Mouse (Mus musculus) liver, embryonic 11.5 days (tissue): Measurements from ENCODE around the gene Spink4. TPM values are rescaled to one million over a fixed set of nuclear protein-coding genes. Genes with fewer than 3 reads are reported as not detected.
A peak's percentile ranks its signal among the peaks of the same experiment; 100 is the strongest.

Experiments
- ATAC-seq: fragments of 200-750 bp; cut with Nextera tagmentation; replicated peaks from 2 replicates; pipeline ENCODE4 v1.8.0; 2017; ENCODE audit warnings: moderate number of reproducible peaks, mild to moderate bottlenecking, moderate TSS enrichment, moderate library complexity; ENCODE audit not compliant: low FRiP score
- DNase-seq: peaks from one replicate; pipeline ENCODE4 v3.0.0-alpha.2; 2017; ENCODE audit warnings: low spot score
- H3K27ac ChIP-seq: fragments of 300-500 bp; sonication (generic); 2 replicates; pipeline ENCODE4 v1.5.1; 2014; ENCODE audit warnings: mild to moderate bottlenecking, low read depth, low read length, control low read depth
- H3K27me3 ChIP-seq: fragments of 300-500 bp; sonication (generic); replicated peaks from 2 replicates; pipeline ENCODE4 v1.6.1; 2014; ENCODE audit warnings: low read length, mixed read lengths; ENCODE audit not compliant: control insufficient read depth, insufficient read depth
- H3K36me3 ChIP-seq: fragments of 300-500 bp; sonication (generic); 2 replicates; pipeline ENCODE4 v1.6.1; 2014; ENCODE audit warnings: mild to moderate bottlenecking, low read length, moderate library complexity, mixed read lengths; ENCODE audit not compliant: control insufficient read depth, insufficient read depth
- H3K4me1 ChIP-seq: fragments of 300-500 bp; sonication (generic); replicated peaks from 2 replicates; pipeline ENCODE4 v1.6.1; 2014; ENCODE audit warnings: low read length, mixed read lengths; ENCODE audit not compliant: control insufficient read depth, insufficient read depth
- H3K4me2 ChIP-seq: fragments of 300-500 bp; sonication (generic); 2 replicates; pipeline ENCODE4 v1.6.1; 2014; ENCODE audit warnings: mild to moderate bottlenecking, control low read depth, moderate library complexity
- H3K4me3 ChIP-seq: fragments of 300-500 bp; sonication (generic); 2 replicates; pipeline ENCODE4 v1.5.1; 2014; ENCODE audit warnings: low read depth, low read length, control low read depth
- H3K9ac ChIP-seq: fragments of 300-500 bp; sonication (generic); 2 replicates; pipeline ENCODE4 v1.6.1; 2014; ENCODE audit warnings: low read depth, low read length, control low read depth
- H3K9me3 ChIP-seq: fragments of 300-500 bp; sonication (generic); 2 replicates; pipeline ENCODE4 v1.6.1; 2016; ENCODE audit warnings: low read length, inconsistent platforms, mixed read lengths; ENCODE audit not compliant: control insufficient read depth
- WGBS: fragments of 180-500 bp; shearing (Covaris S2); extraction: QIAGEN DNeasy Blood & Tissue Kit; methylation state at CpG from one replicate; pipeline ENCODE4 v1.1.7; 2014; 5-methylcytosine and 5-hydroxymethylcytosine counted together
- polyA plus RNA-seq: library from polyadenylated mRNA; unstranded; fragments of >200 nt; fragmentation: Nextera tagmentation; extraction: Ambion mirVana; gene quantifications from 2 replicates; pipeline ENCODE4 v1.2.1, GENCODE M21; 2014

The Spink4 gene
- polyA plus RNA-seq, 1 experiment from 2014 or later = not detected

DNA sequence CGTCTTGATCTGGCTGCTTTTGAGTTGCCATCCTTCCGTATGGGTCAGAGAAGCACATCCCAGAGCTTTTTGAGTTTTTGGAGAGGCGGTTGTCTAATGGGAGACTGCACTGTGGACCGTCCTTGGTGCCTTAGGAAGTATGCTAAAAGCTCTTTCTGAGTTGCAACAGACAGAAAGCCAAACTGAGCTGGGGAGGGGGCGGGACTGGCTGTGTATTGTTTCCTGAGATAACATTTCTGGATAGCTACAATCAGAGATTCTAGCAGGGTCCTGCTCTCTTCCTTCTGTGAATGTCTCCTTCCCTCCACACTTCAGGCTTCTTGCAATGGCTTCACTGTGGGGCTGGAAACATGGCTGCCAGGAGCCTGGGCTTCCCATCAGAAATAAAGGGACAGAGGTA is 42.3 kb upstream of the Spink4 start:
- H3K9ac ChIP-seq = peak overlapping the region; percentile 28; the same call in 1 of the 2 replicates
- no peak overlapping the region for H3K4me3 ChIP-seq
- 51% methylated on average over 5 of the region's 5 CpGs for WGBS
- peaks cover 33% of the 10 kb centered on the region for H3K4me1 ChIP-seq
- peak overlapping the region; percentile 36 for H3K4me2 ChIP-seq
- no peak for DNase-seq
- no peaks in the 10 kb centered on the region for H3K36me3 ChIP-seq
- 0 out of 2 replicates have a peak overlapping the region, but pooled peaks have one; percentile 14 for H3K27ac ChIP-seq
- H3K27me3 ChIP-seq = no peaks in the 10 kb centered on the region
- no peak for ATAC-seq
- no peaks in the 10 kb centered on the region for H3K9me3 ChIP-seq

DNA sequence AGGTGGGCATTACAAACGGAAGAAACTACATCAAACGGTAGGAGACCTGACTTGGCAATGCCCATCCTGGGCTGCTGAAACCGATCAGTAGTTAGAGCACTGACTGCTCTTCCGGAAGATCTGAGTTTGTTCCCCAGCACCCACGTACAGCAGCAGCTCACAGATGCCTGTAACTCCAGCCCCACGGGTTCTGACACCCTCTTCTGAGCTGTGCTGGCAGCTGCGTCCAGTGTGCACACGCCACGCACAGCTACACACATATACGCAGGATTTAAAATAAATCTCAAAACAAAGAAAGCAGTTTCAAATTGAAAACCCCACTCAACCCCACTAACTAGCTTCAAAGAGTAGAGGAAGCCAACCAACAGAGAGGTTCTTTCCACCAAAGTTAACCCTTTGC is 36.7 kb upstream of the Spink4 start:
- no peaks in the 10 kb centered on the region for H3K9me3 ChIP-seq
- no peak overlapping the region for H3K4me3 ChIP-seq
- no peak overlapping the region for H3K27ac ChIP-seq
- H3K9ac ChIP-seq = no peak overlapping the region
- no peaks in the 10 kb centered on the region for H3K27me3 ChIP-seq
- WGBS = 91% methylated on average over 10 of the region's 10 CpGs
- ATAC-seq = no peak
- no peak overlapping the region for H3K4me2 ChIP-seq
- no peaks in the 10 kb centered on the region for H3K4me1 ChIP-seq
- no peaks in the 10 kb centered on the region for H3K36me3 ChIP-seq
- no peak for DNase-seq

GRCm38 (mm10) chr4:40884282-40885165 is 35.3 kb upstream of the Spink4 start:
- ATAC-seq = no peak
- H3K4me1 ChIP-seq = no peaks in the 10 kb centered on the region
- 83% methylated on average over 12 of the region's 12 CpGs for WGBS
- no peak overlapping the region for H3K4me2 ChIP-seq
- no peak overlapping the region for H3K4me3 ChIP-seq
- no peak overlapping the region for H3K27ac ChIP-seq
- H3K27me3 ChIP-seq = no peaks in the 10 kb centered on the region
- H3K9me3 ChIP-seq = no peaks in the 10 kb centered on the region
- no peak overlapping the region for H3K9ac ChIP-seq
- no peaks in the 10 kb centered on the region for H3K36me3 ChIP-seq
- no peak for DNase-seq

DNA sequence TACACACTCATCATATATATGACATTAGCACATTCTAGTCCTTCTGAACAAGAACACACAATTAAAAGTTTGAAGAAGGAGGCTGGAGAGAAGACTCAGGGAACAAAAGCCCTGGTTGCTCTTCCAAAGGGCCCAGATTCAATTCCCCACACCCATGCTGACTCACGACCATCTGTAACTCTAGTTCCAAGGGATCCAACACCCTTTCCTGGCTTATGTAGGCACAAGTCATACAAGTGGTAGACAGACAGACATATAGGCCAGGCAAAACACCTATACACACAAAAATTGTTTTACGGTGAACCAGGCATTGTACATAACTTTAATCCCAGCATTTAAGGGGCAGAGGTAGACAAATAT is 34.7 kb upstream of the Spink4 start:
- Histone ChIP-seq H3K27ac (no peak overlapping the region), H3K9ac (no peak overlapping the region), H3K4me3 (no peak overlapping the region), H3K9me3 (no peaks in the 10 kb centered on the region), H3K36me3 (no peaks in the 10 kb centered on the region), H3K27me3 (no peaks in the 10 kb centered on the region), H3K4me1 (no peaks in the 10 kb centered on the region), H3K4me2 (no peak overlapping the region)
- 83% methylated on average over 2 of the region's 2 CpGs for WGBS
- no peak for ATAC-seq
- no peak for DNase-seq

DNA sequence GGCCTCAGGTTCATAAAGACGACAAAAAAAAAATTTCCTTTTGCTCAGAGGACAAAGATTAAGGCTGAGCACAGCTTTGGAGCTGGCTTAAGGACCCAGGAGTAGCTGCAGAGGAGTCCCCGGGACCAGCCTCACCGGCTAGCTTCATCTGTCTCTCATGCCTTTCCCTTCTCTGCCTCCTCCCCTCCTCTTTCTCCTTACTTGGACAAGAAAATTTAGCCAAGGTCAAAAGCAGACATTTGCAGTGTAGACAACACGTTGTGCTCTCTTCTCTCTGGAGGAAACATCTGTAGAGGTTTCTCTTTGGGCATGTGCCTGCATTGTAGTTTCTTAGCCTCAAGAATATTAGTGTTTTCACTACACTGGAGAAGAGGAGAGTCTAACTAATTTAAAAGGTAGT is 34.0 kb upstream of the Spink4 start:
- ATAC-seq = no peak
- Histone ChIP-seq H3K27me3 (no peaks in the 10 kb centered on the region), H3K4me3 (no peak overlapping the region), H3K27ac (no peak overlapping the region), H3K4me1 (no peaks in the 10 kb centered on the region), H3K9ac (no peak overlapping the region), H3K9me3 (no peaks in the 10 kb centered on the region), H3K4me2 (no peak overlapping the region), H3K36me3 (no peaks in the 10 kb centered on the region)
- no peak for DNase-seq
- WGBS = 72% methylated on average over 4 of the region's 4 CpGs

DNA sequence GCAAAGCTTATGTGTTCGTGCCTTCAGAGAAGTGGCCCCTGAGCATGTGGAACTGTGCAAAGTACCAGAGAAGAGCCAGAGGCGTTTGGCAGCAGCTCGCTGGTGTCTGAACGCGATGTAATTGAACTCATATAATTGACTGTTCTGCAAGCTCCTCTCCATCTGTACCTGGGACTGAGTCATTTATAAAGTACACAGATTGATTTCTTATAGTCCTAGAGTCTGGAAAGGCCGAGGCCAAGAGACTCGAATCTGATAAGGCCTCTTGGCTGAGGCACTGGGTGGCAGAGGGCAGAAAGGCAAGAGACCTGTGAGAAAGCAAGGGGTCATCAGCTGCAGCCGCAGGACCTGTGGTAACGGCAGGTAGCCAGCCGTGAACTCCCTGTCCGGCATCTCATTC is 31.0 kb upstream of the Spink4 start:
- H3K9me3 ChIP-seq = no peaks in the 10 kb centered on the region
- no peak overlapping the region for H3K9ac ChIP-seq
- WGBS = 69% methylated on average over 11 of the region's 11 CpGs
- DNase-seq (no peak), ATAC-seq (no peak)
- no peak overlapping the region for H3K4me3 ChIP-seq
- no peaks in the 10 kb centered on the region for H3K36me3 ChIP-seq
- no peaks in the 10 kb centered on the region for H3K27me3 ChIP-seq
- no peak overlapping the region for H3K4me2 ChIP-seq
- no peaks in the 10 kb centered on the region for H3K4me1 ChIP-seq
- no peak overlapping the region for H3K27ac ChIP-seq

DNA sequence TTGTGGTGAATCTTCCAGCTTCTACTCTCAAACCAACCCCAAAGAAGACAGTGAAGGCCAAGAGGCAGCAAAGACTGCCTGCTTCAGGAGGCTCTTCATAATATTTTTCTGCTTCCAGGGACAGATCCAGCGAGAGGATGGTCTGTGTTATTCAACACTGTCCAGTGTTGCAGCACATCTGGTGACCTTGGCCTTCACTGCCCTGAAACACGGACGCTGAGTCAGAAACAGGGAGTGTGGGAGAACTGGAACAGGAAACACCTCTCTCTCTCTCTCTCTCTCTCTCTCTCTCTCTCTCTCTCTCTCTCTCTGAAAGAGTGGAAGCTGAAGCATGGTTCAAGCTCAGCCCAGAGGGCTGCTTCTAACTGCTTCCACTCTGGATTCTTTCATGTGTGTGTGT is 30.6 kb upstream of the Spink4 start:
- Histone ChIP-seq H3K4me1 (no peaks in the 10 kb centered on the region), H3K4me3 (no peak overlapping the region), H3K27ac (no peak overlapping the region), H3K4me2 (no peak overlapping the region), H3K9ac (no peak overlapping the region), H3K36me3 (no peaks in the 10 kb centered on the region), H3K27me3 (no peaks in the 10 kb centered on the region), H3K9me3 (no peaks in the 10 kb centered on the region)
- DNase-seq (no peak), ATAC-seq (no peak)
- WGBS = 37% methylated on average over 3 of the region's 3 CpGs

DNA sequence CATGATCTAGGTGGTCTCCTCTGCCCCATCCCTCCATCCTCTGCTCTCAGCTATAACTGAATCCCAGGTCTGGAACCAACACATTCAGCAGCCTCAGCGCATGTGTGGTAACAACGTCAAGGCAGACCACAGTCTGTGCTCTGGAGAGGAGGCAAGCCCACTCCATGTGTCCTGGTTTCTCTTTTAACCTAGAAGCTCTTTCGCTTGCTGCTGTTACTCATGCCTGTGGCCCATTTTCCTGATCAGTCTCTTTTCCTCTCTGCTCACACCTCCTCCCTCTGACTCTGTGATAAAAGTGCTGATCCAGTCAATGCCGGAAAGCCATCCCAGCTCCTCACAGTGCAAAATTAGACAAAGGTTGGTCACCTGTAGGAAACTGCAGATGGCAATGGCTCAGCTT is 29.9 kb upstream of the Spink4 start:
- no peaks in the 10 kb centered on the region for H3K4me1 ChIP-seq
- ATAC-seq (no peak), DNase-seq (no peak)
- no peak overlapping the region for H3K4me3 ChIP-seq
- no peaks in the 10 kb centered on the region for H3K9me3 ChIP-seq
- H3K36me3 ChIP-seq = no peaks in the 10 kb centered on the region
- WGBS = 86% methylated on average over 4 of the region's 4 CpGs
- H3K27me3 ChIP-seq = no peaks in the 10 kb centered on the region
- H3K4me2 ChIP-seq = no peak overlapping the region
- H3K27ac ChIP-seq = no peak overlapping the region
- H3K9ac ChIP-seq = no peak overlapping the region

- no peak overlapping the region for H3K4me2 ChIP-seq
- WGBS = 74% methylated on average over 5 of the region's 5 CpGs
- no peak overlapping the region for H3K27ac ChIP-seq
- no peak for DNase-seq
- no peaks in the 10 kb centered on the region for H3K4me1 ChIP-seq
- H3K27me3 ChIP-seq = no peaks in the 10 kb centered on the region
- no peaks in the 10 kb centered on the region for H3K9me3 ChIP-seq
- H3K4me3 ChIP-seq = no peak overlapping the region
- no peak overlapping the region for H3K9ac ChIP-seq
- H3K36me3 ChIP-seq = no peaks in the 10 kb centered on the region
- ATAC-seq = no peak
These were observed 28.6 kb upstream of the Spink4 start for GRCm38 (mm10) chr4:40891206-40891605.
